23 mouse cellular contexts compared by ENCODE assay signal in the genomic region with DNA sequence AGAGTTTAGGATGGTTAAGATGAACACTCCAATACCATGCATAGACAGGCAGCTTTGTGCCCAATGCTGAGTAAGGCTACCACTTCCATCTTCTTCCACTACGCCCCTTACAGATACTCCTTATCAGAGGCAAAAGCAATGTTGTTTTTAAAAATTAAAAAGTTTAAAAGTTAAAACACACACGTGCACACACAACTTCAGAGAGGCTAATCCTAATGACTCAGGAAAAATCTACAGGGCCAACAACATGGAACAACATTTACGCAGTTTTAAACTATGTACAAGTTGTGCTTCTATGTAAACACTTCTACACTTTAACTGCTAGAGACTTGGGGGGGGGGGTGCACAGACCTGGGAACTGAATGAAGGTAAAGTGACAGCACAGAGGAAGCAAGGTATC. TPM values are rescaled to one million over a fixed set of nuclear protein-coding genes. Genes with fewer than 3 reads are reported as not detected.
DNase-seq lines count a peak whose midpoint lies in the region; ATAC-seq and TF ChIP-seq lines count a peak whose summit lies in the region.
"Had no signal": no experiment of that assay in that cellular context is flagged by ENCODE, and none has a peak within 500 bp of the region (broad histone marks: within the 10 kb centered on the region; RNA-seq: fewer than 3 reads in every experiment).

No protein-coding gene starts in this region.

- H3K4me2 ChIP-seq in liver, embryonic 13.5 days, result 0 out of 2 replicates have a peak overlapping the region, but pooled peaks have one; percentile 4
- H3K4me2 ChIP-seq in stomach, embryonic 15.5 days, result 0 out of 2 replicates have a peak overlapping the region, but pooled peaks have one; percentile 71
- H3K4me2 ChIP-seq in stomach, postnatal 0 days (replicated peaks; ENCODE audit: low read depth), result no peak overlapping the region
- H3K4me2 ChIP-seq: forebrain, embryonic 12.5 days; hindbrain, embryonic 13.5 days had no signal

- intact Hi-C loops in gastrocnemius, adult 2 months (cut with DNase I), result no loop called here

- 69% methylated on average over 3 of the region's 3 CpGs for WGBS in liver, embryonic 13.5 days (ENCODE audit: insufficient replicate concordance)
- 76% methylated on average over 3 of the region's 3 CpGs for WGBS in stomach, embryonic 15.5 days
- WGBS in stomach, postnatal 0 days, result 66% methylated on average over 3 of the region's 3 CpGs

- no peak for DNase-seq in gastrocnemius, adult 2 months
- DNase-seq in gastrocnemius, postnatal 25 days, result no peak
- DNase-seq in liver, embryonic 13.5 days, result no peak
- no peak for DNase-seq in liver
- no peak for DNase-seq in stomach, postnatal 0 days (ENCODE audit: low spot score)
- no peak for DNase-seq in spleen, postnatal 4 days (ENCODE audit: low spot score in 2 of 2)
- DNase-seq in left cerebral cortex, adult 18-20 months (ENCODE audit: low spot score in 2 of 2), result no peak
- DNase-seq: adrenal gland, postnatal 25 days; cerebellum, postnatal 14 days; embryo, embryonic 11 days; heart, adult 11 months; heart, postnatal 14 days; kidney, adult 2 months; kidney, postnatal 14 days; thymus, postnatal 36 days had no signal

- peaks cover 39% of the 10 kb centered on the region for H3K36me3 ChIP-seq in liver, embryonic 13.5 days
- H3K36me3 ChIP-seq in stomach, embryonic 15.5 days, result 0 out of 2 replicates have a peak, but pooled peaks cover 5% of the 10 kb centered on the region
- no peaks in the 10 kb centered on the region for H3K36me3 ChIP-seq in stomach, postnatal 0 days (ENCODE audit: control insufficient read depth, insufficient read depth, low read length)

- H3K4me1 ChIP-seq in liver, embryonic 13.5 days (replicated peaks), result peaks cover 84% of the 10 kb centered on the region
- peaks cover 56% of the 10 kb centered on the region for H3K4me1 ChIP-seq in stomach, embryonic 15.5 days
- peaks cover 20% of the 10 kb centered on the region for H3K4me1 ChIP-seq in stomach, postnatal 0 days (replicated peaks; ENCODE audit: control insufficient read depth, insufficient read depth)

- H3K27me3 ChIP-seq in liver, embryonic 13.5 days, result no peaks in the 10 kb centered on the region
- no peaks in the 10 kb centered on the region for H3K27me3 ChIP-seq in stomach, embryonic 15.5 days (replicated peaks)
- H3K27me3 ChIP-seq in stomach, postnatal 0 days (ENCODE audit: control insufficient read depth, insufficient read depth, low read length), result no peaks in the 10 kb centered on the region
- H3K27me3 ChIP-seq: forebrain, embryonic 12.5 days; hindbrain, embryonic 13.5 days had no signal

- ATAC-seq in liver, embryonic 13.5 days (ENCODE audit: low read depth), result no peak
- no peak for ATAC-seq in stomach, embryonic 15.5 days (ENCODE audit: insufficient read depth, low FRiP score, low read depth)
- no peak for ATAC-seq in stomach, postnatal 0 days (ENCODE audit: low FRiP score, low TSS enrichment)
- ATAC-seq: midbrain, embryonic 16.5 days had no signal

- H3K27ac ChIP-seq in gastrocnemius, adult 2 months, result no peak overlapping the region
- H3K27ac ChIP-seq in liver, embryonic 13.5 days, result peak overlapping the region; percentile 30
- H3K27ac ChIP-seq in stomach, embryonic 15.5 days, result no peak overlapping the region
- H3K27ac ChIP-seq in stomach, postnatal 0 days (replicated peaks), result no peak overlapping the region
- H3K27ac ChIP-seq: forebrain, embryonic 12.5 days; hindbrain, embryonic 13.5 days; layer of hippocampus, adult 2 months had no signal

- TF ChIP-seq CTCF in gastrocnemius, adult 2 months (IDR thresholded peaks at IDR 0.05), result no peak
- no peak for TF ChIP-seq CTCF in stomach, postnatal 0 days (IDR thresholded peaks at IDR 0.05; ENCODE audit: low read depth)

- H3K9me3 ChIP-seq in liver, embryonic 13.5 days (replicated peaks), result no peaks in the 10 kb centered on the region
- H3K9me3 ChIP-seq in stomach, embryonic 15.5 days, result no peaks in the 10 kb centered on the region
- no peaks in the 10 kb centered on the region for H3K9me3 ChIP-seq in stomach, postnatal 0 days (ENCODE audit: control insufficient read depth, low read length)
- H3K9me3 ChIP-seq: forebrain, embryonic 12.5 days; G1E; hindbrain, embryonic 13.5 days had no signal

- TF ChIP-seq EP300 in stomach, postnatal 0 days (optimal IDR thresholded peaks at IDR 0.05), result no peak

- H3K4me3 ChIP-seq in gastrocnemius, adult 2 months, result peak overlapping the region; percentile 18; the same call in 1 of the 2 replicates
- no peak overlapping the region for H3K4me3 ChIP-seq in liver, embryonic 13.5 days (replicated peaks)
- H3K4me3 ChIP-seq in stomach, embryonic 15.5 days (replicated peaks), result no peak overlapping the region
- no peak overlapping the region for H3K4me3 ChIP-seq in stomach, postnatal 0 days (ENCODE audit: low read depth, low read length)
- H3K4me3 ChIP-seq: forebrain, embryonic 12.5 days; hindbrain, embryonic 13.5 days; layer of hippocampus, adult 2 months had no signal

- peak overlapping the region; percentile 14; the same call in 1 of the 2 replicates for H3K9ac ChIP-seq in liver, embryonic 13.5 days
- H3K9ac ChIP-seq in stomach, embryonic 15.5 days, result no peak overlapping the region
- no peak overlapping the region for H3K9ac ChIP-seq in stomach, postnatal 0 days (ENCODE audit: low read length)
- H3K9ac ChIP-seq: forebrain, embryonic 12.5 days; hindbrain, embryonic 13.5 days had no signal

RNA-seq across cellular contexts. Expression of gene Arf1, which starts 4.0 kb away (rescaled TPM):
- 100 to 1,000 TPM; 226 to 229 TPM for total RNA-seq in gastrocnemius, adult 2 months (2021)
- total RNA-seq in gastrocnemius, postnatal 25 days (2021), result 100 to 1,000 TPM; 193 to 199 TPM
- 275 and 317 TPM in 2 replicates for polyA plus RNA-seq in liver, embryonic 13.5 days (2015; fragmentation: Nextera tagmentation; extraction: Ambion mirVana)
- 666 and 701 TPM in 2 replicates for polyA plus RNA-seq in stomach, embryonic 15.5 days (2015; fragmentation: Nextera tagmentation; extraction: Ambion mirVana)
- 536 and 549 TPM in 2 replicates for polyA plus RNA-seq in stomach, postnatal 0 days (2015; fragmentation: Nextera tagmentation; extraction: Ambion mirVana)
- total RNA-seq in left cerebral cortex, adult 18-20 months (2021), result 100 to 1,000 TPM; 451 to 469 TPM

RNA-seq across cellular contexts. Expression of gene 2310033P09Rik, which starts 15.9 kb away (rescaled TPM):
- total RNA-seq in gastrocnemius, adult 2 months (2021), result 1 to 10 TPM; 2.6 to 3.0 TPM
- 1 to 10 TPM; 2.8 to 3.3 TPM for total RNA-seq in gastrocnemius, postnatal 25 days (2021)
- polyA plus RNA-seq in liver, embryonic 13.5 days (2015; fragmentation: Nextera tagmentation; extraction: Ambion mirVana), result 26.2 and 26.8 TPM in 2 replicates
- 27.7 and 29.2 TPM in 2 replicates for polyA plus RNA-seq in stomach, embryonic 15.5 days (2015; fragmentation: Nextera tagmentation; extraction: Ambion mirVana)
- 21.3 and 21.5 TPM in 2 replicates for polyA plus RNA-seq in stomach, postnatal 0 days (2015; fragmentation: Nextera tagmentation; extraction: Ambion mirVana)
- 10 to 100 TPM; 20.6 to 21.2 TPM for total RNA-seq in left cerebral cortex, adult 18-20 months (2021)

RNA-seq across cellular contexts. Expression of gene Mrpl55, which starts 21.7 kb away (rescaled TPM):
- 10 to 100 TPM; 49.7 to 71.0 TPM for total RNA-seq in gastrocnemius, adult 2 months (2021)
- 10 to 100 TPM; 47.8 to 48.4 TPM for total RNA-seq in gastrocnemius, postnatal 25 days (2021)
- 69.6 and 75.8 TPM in 2 replicates for polyA plus RNA-seq in liver, embryonic 13.5 days (2015; fragmentation: Nextera tagmentation; extraction: Ambion mirVana)
- 84.4 and 90.4 TPM in 2 replicates for polyA plus RNA-seq in stomach, embryonic 15.5 days (2015; fragmentation: Nextera tagmentation; extraction: Ambion mirVana)
- 90.3 and 90.9 TPM in 2 replicates for polyA plus RNA-seq in stomach, postnatal 0 days (2015; fragmentation: Nextera tagmentation; extraction: Ambion mirVana)
- 10 to 100 TPM; 43.8 to 44.4 TPM for total RNA-seq in left cerebral cortex, adult 18-20 months (2021)

RNA-seq across cellular contexts. Expression of gene Guk1, which starts 32.0 kb away (rescaled TPM):
- 10 to 100 TPM; 25.4 to 28.7 TPM for total RNA-seq in gastrocnemius, adult 2 months (2021)
- total RNA-seq in gastrocnemius, postnatal 25 days (2021), result 10 to 100 TPM; 18.7 to 24.5 TPM
- 71.2 and 76.4 TPM in 2 replicates for polyA plus RNA-seq in liver, embryonic 13.5 days (2015; fragmentation: Nextera tagmentation; extraction: Ambion mirVana)
- 115 and 121 TPM in 2 replicates for polyA plus RNA-seq in stomach, embryonic 15.5 days (2015; fragmentation: Nextera tagmentation; extraction: Ambion mirVana)
- 176 and 182 TPM in 2 replicates for polyA plus RNA-seq in stomach, postnatal 0 days (2015; fragmentation: Nextera tagmentation; extraction: Ambion mirVana)
- total RNA-seq in left cerebral cortex, adult 18-20 months (2021), result 100 to 1,000 TPM; 144 TPM

RNA-seq across cellular contexts. Expression of gene Gjc2, which starts 41.0 kb away (rescaled TPM):
- under 1 TPM; 0.10 to 0.20 TPM for total RNA-seq in gastrocnemius, adult 2 months (2021)
- under 1 TPM; 0.33 to 0.48 TPM for total RNA-seq in gastrocnemius, postnatal 25 days (2021)
- 0.05 and 0.07 TPM in 2 replicates for polyA plus RNA-seq in liver, embryonic 13.5 days (2015; fragmentation: Nextera tagmentation; extraction: Ambion mirVana)
- polyA plus RNA-seq in stomach, embryonic 15.5 days (2015; fragmentation: Nextera tagmentation; extraction: Ambion mirVana), result 1.2 and 1.7 TPM in 2 replicates
- polyA plus RNA-seq in stomach, postnatal 0 days (2015; fragmentation: Nextera tagmentation; extraction: Ambion mirVana), result 2.1 and 2.4 TPM in 2 replicates
- 1 to 10 TPM; 7.5 to 8.1 TPM for total RNA-seq in left cerebral cortex, adult 18-20 months (2021)
- total RNA-seq: G1E had no signal
- polyA plus RNA-seq: CD4-positive, CD25-positive, alpha-beta regulatory T cell, adult 4 months; G1E; inflammation-experienced regulatory T-cells, adult 6 months had no signal

Comparison
In these comparisons a context has a peak if more than half of its experiments do, and no peak if none do; other contexts are left out.
1. RNA of gene 2310033P09Rik, which starts 15.9 kb away (total RNA-seq): 20.6 to 21.2 TPM in left cerebral cortex, adult 18-20 months; 2.8 to 3.3 TPM in gastrocnemius, postnatal 25 days and 2.6 to 3.0 TPM in gastrocnemius, adult 2 months; every median in the first group is over 4 times any median in the second.